Mouse (Mus musculus): ENCODE results near the gene Gm11077.

Gm11077 gene

DNA sequence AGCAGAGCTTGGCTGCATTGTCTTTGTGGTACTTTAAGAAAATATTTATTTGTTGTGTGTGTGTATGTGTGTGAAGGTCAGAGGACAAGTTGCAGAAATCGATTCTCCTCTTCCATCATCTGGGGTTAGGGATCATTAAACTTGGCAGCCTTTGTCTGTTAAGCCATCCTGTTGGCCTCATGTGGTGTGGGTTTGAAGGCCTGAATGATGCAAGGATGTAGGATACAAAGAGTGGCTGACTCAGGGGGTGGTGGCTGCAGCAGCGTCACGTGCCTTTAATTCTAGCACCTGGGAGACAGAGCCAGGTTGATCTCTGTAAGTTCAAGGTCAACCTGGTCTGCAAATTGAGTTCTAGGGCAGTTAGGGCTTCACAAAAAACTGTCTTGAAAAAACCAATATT lies 16.5 kb downstream of the Gm11077 start:
- DNase-seq (ENCODE audit: low read depth in 2 of 2, low spot score in 2 of 2): no peak

DNA sequence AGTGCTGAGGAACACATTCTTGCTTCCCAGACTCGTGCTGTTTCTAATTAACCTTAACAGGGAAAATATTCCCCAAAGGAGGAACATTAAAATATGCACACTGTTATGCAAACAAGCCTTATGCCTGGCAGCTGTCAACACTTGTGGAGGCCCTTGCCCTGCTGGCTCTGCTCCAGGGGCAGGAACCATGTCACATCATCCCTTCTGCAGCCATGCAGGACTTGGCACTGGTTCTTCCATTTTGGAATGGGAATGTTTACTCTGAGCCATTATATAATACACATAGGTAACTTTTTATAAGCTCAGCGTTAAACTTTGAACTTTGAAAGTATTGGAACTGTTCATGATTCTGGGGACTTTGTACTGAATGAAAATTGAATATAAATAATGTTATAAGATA lies 18.5 kb downstream of the Gm11077 start:
- no peak for DNase-seq (ENCODE audit: low read depth in 2 of 2, low spot score in 2 of 2)

DNA sequence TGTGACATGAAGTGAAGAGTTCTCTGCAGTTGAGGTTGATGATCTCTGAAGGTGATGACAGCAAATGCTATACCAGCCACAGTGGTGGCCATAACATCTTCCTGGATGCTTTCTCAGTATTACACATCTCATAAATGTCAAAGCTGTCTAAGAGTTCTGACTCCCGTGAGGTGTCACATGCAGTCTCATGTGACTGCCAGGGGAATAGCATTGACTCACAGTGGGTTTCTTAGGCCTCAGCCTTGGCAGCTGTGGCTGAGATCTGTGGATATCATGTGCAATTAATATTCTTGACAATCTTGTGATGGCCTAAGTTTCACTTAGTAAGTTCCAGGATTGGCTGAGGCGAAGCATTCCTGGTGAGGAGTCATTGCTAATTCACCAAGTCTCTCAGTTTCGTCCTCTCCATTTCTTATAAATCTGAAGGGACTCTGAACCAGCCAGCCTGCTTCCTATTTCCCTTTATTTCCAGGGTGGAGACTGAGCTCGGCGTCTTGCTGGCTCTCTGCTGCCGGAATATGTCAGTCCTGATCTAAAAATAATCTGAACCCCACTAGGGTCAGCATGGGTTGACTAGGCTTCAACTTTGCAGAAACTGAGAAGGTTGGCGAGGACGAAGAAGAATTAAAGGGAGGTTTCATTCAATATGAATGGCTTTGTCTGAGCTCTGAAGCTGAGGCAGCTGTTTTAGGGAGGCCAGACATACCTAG lies 21.4 kb downstream of the Gm11077 start:
- no peak for DNase-seq (ENCODE audit: low read depth in 2 of 2, low spot score in 2 of 2)

DNA sequence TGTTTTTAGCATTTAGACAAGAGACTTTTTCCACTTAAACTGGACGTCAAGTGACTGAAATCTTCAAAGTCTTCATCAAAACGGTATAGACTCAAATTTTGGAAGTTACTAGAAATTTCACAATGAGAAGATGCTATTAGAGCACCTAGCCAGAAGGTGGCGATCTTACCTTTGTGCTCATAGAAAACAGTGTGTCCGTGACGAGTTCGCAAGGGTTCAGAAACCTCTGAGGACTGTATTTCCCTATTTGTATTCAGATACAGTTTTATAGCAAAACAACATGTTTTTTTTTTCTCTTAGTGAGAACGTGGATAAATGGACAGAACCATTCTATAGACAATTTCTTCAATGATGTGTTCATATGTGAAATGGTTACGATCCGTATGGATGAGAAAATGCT lies 37.3 kb downstream of the Gm11077 start:
- peak; percentile 16 to 31 for DNase-seq (ENCODE audit: low read depth in 2 of 2, low spot score in 2 of 2)

DNA sequence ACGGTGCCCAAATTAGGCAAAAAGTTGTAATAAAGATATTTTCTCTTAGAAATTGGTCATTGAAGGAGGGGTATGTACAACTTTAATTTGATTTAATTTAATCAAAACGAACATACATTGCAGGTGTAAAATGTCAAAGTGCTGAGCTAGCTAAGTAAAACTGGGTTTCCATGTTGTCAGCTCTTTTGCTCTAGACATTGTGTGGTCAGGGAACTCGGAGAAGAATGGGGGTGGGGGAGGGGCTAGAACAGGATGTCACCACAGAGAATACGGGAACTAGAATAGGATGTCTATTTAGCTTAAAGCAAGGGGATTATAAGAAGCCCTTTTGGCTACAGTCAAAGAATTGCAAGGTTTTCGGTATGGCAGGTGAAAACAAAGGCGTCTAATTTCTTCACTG lies 38.2 kb downstream of the Gm11077 start:
- no peak for DNase-seq (ENCODE audit: low read depth in 2 of 2, low spot score in 2 of 2)

DNA sequence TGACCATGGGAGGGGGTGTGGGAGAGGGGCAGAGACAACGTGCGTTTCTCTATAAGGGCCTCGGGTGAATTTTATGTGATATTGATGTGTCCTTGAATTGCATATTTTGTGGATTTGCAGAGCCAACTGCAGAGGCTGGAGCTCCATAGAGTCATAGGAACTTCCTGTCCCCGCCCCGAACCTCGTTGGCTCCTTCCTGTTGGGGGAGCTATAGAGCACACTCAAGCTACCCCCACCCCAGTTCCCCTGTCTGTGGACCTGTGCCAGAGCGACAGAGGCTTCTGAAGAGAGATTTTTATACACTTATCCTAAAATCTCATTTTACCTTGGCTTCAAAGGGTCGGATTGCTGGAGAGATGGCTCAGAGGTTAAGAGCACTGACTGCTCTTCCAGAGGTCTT lies 39.1 kb downstream of the Gm11077 start:
- no peak for DNase-seq (ENCODE audit: low read depth in 2 of 2, low spot score in 2 of 2)

DNA sequence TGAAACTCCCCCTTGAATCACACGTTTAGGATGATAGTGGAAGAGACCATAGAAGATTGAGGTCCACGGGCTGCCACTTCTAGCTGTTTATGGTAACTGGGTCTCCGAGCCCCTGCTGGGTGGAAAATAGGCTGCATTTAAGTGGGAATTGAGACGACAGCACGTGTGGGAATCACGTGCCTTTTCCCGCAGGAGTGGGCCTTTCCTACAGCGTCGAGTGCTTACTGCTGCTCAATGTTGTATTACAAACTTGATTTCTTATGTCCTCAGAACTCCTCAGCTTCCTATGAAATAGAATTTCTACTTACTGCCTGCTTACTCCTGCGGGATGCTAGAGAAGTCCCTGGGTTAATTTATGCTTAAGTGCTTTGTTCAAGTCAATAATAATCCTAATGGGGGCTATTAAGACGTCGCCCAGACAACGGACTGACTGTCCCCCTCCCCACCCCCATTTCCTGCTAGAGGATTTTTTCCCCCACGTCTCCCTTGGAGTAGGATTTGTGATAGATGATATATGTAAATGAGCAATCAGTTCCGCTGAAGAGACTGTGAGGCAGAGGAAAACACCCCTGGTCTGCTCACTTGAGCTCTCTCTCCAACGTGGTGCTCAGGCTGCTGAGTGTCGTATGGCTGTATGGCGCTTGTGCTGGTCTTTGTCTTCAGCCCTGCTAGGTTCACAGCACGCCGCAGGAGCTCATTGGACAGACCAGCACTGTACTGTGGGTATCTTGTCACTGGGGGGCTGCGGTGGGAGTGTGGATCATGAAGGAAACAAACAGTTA lies 40.0 kb downstream of the Gm11077 start:
- no peak for DNase-seq (ENCODE audit: low read depth in 2 of 2, low spot score in 2 of 2)

DNA sequence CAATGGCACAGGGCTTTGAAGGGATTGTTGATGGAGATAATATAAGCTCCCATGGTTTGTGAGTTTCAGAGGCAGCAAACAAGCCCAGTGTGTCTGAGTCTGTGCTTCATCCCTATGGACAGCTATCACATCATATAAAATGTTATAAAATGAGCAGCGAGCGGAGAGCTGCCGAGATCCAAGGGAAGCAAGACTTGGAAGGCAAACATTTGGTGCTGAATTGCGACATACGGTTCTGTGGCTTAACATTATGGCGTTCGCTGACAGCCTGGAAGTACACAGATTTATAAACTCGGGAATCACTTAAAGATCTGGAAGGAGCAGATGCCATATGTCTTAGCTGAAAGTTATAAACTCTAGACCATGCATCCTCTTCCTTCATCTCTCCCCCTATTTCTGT lies 47.2 kb downstream of the Gm11077 start:
- DNase-seq (ENCODE audit: low read depth in 2 of 2, low spot score in 2 of 2): no peak

DNA sequence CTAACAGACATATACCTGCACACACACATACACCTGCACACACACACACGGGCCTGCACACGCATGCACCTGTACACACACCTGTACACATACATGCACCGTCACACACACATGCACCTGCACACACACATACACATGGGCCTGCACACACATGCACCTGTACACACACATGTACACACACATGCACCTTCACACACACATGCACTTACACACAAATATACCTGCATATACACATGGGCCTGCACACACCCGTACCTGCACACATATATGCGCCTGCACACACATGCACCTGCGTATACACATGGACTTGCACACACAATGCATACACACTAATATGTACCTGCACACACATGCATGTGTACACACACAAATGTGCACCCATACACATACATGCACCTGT lies 53.4 kb downstream of the Gm11077 start:
- DNase-seq (ENCODE audit: low read depth in 2 of 2, low spot score in 2 of 2): no peak

DNA sequence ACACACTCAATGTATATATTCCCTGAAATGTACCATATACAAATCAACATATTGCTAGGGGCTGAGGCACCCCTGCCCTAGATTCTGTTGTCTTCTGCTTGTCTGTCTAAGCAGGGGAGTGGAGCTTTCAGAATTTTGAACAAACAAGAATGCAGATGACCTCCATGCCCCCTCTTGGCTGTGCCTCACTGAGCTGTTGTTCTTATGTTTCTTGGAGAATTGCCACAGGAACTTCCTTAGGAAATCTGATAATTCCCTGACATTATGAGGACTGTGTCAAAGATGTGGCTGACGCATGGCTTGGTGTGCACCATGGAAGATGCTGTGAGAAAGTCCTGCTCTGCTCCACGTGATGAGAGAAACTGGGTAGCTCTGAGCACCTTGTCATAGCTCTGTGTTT lies 57.0 kb downstream of the Gm11077 start:
- DNase-seq (ENCODE audit: low read depth in 2 of 2, low spot score in 2 of 2): no peak

DNA sequence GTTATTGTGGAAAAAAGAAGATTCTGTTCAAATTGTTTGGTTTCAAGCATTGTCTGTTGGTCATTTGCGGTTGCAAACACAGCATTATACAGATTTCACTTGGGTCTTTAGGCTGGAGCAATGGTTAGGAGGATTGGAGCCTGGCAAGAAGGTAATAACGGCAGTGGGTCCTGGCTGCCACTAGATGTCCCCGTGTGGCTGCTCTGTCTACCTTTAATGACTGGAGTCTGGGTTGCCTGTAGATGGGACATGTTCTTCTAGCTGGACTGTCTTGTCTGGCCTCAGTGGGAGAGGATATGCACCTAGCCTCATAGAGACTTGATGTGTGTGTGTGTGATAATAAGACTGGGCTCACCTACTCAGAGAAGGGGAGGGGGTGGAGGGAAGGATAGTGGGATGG lies 60.8 kb downstream of the Gm11077 start:
- no peak for DNase-seq (ENCODE audit: low read depth in 2 of 2, low spot score in 2 of 2)

DNA sequence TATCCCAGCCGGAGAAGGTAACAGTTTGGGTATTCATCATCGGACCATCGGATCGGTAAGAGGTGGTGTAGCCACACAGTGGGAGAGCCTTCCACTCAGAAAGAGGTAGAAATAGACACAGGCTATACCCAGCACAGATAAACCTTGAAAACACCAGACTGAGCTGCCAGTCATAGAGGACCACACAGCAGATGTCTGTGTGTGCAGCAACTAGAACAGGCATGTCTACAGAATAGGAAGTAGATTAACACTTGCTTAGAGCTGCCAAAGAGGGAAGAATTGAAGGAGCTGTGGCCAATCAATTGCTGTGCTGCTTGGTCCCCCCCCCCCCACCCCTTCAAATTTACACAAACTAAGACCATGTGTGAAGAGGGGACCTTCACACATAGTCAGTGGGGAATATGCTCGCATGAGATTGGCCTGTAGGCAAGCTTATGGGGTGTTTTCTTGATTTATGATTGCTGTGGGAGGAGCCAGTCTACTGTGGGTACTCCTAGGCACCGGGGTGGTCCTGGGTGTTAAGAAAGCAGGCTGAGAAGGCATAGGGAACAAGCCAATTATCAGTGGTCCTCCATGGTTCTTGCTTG lies 64.7 kb downstream of the Gm11077 start:
- no peak for DNase-seq (ENCODE audit: low read depth in 2 of 2, low spot score in 2 of 2)

DNA sequence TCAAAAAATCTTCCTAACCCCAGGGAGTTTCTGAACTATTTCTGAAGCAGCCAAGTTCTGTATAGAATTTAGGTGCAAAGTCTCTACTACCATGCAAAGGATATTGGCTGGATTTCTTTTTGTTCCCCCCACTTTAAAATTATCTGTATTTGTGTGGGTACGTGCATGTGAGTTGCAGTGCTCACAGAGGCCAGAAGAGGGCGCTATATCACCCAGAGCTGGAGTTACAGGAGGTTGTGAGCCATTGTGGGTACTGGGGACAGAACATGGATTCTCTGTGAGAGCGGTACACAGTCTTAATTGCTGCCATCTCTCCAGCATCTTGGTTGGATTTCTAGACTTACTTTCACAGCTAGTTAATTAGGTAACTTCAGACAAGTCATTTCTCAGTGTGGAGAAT lies 69.8 kb downstream of the Gm11077 start:
- DNase-seq (ENCODE audit: low read depth in 2 of 2, low spot score in 2 of 2): no peak

DNA sequence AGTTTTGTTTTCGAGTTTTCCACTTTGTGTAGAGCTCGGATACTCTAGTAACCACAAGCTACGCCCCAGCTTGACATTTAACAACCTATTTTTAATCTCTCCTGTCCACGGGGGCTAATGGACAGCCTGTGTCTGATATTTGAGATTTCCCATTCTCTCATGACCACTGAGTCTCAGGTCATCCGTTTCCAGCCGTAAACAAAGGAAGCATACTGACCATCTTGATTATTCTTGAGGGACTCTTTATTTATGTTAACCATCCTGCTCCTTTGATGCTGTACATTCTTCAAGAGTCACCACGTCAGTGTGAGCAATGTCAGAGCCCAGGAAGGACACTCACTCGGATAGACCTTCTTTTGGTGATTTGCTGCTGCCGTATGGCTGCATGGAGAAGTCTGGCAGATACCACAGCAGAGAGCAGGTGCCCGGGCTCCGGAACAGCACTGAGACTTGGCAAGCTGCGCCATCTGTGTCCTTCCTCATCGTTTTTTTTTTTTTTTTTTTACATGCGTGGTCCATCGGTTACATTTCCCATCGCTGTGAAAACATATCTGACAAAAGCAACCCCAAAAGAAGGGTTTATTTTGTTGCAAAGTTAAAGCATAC lies 70.5 kb downstream of the Gm11077 start:
- DNase-seq (ENCODE audit: low read depth in 2 of 2, low spot score in 2 of 2): no peak

DNA sequence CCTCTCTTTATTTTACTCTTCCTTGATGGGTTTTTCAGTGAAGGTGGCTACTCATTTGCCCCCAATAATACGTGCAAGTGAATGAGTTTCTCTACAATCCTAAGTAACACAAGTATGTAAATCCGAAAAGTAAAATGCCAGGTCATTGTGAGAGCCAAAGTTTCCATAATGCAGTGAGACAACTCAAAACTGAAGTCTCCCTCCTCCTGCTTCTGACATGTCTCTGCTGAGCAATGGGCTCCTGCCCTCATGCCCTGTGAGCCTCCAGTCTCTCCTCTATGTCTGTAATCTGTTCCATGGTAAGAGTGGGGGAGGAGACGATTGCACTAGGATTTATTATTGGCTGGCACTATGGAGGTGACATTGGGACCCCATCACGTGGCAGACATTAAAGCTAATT lies 71.5 kb downstream of the Gm11077 start:
- no peak for DNase-seq (ENCODE audit: low read depth in 2 of 2, low spot score in 2 of 2)

Data from CD8-positive naive resting alpha-beta T cell, adult 2 months (primary cell).